Mouse (Mus musculus) ovary, adult 18-20 months (tissue): Measurements from ENCODE around the gene Prlhr.

Experiments used
- DNase-seq: peaks from one replicate; pipeline ENCODE4 v3.0.0; 2022; ENCODE audit warnings: low spot score, mixed read lengths

Gene Prlhr

GRCm38 (mm10) chr19:60432347-60433129 lies 35.6 kb downstream of the Prlhr start:
- no peak for DNase-seq

GRCm38 (mm10) chr19:60417611-60418010 lies 50.5 kb downstream of the Prlhr start:
- DNase-seq = no peak
